Mouse (Mus musculus) cerebellum, postnatal 25 days (tissue): Measurements from ENCODE around the gene Pdk2.
A peak's percentile ranks its signal among the peaks of the same experiment; 100 is the strongest.

Source experiments
- DNase-seq, 2 experiments: peaks; one replicate each; pipeline ENCODE4 v3.0.0; 2021; ENCODE audit warnings: mixed read lengths in 2 of 2

Gene Pdk2

GRCm38 (mm10) chr11:95001584-95002347 lies 39.4 kb downstream of the Pdk2 start:
- DNase-seq: no peak

GRCm38 (mm10) chr11:95001058-95001457 lies 40.1 kb downstream of the Pdk2 start:
- DNase-seq: peak; percentile 88 to 89

GRCm38 (mm10) chr11:95000548-95000947 lies 40.6 kb downstream of the Pdk2 start:
- peak in 1 of 2 experiments; percentile 66 for DNase-seq

- no peak for DNase-seq
Observed at GRCm38 (mm10) chr11:95000128-95000527, 41.0 kb downstream of the Pdk2 start.

- peak in 1 of 2 experiments; percentile 66 for DNase-seq
Observed at GRCm38 (mm10) chr11:94998041-94998531, 43.1 kb downstream of the Pdk2 start.

GRCm38 (mm10) chr11:94997596-94997995 lies 43.6 kb downstream of the Pdk2 start:
- no peak for DNase-seq

- DNase-seq: no peak
Observed at GRCm38 (mm10) chr11:94996984-94997383, 44.2 kb downstream of the Pdk2 start.

GRCm38 (mm10) chr11:94996101-94996500 lies 45.1 kb downstream of the Pdk2 start:
- peak in 1 of 2 experiments; percentile 65 for DNase-seq

- peak in 1 of 2 experiments; percentile 15 for DNase-seq
Observed at GRCm38 (mm10) chr11:94994947-94995772, 46.0 kb downstream of the Pdk2 start.

GRCm38 (mm10) chr11:94994208-94994814 lies 46.8 kb downstream of the Pdk2 start:
- peak in 1 of 2 experiments; percentile 53 for DNase-seq

- DNase-seq: peak in 1 of 2 experiments; percentile 40
Observed at GRCm38 (mm10) chr11:94992754-94993606, 48.2 kb downstream of the Pdk2 start.

GRCm38 (mm10) chr11:94992480-94992753 lies 48.7 kb downstream of the Pdk2 start:
- peak in 1 of 2 experiments; percentile 55 for DNase-seq

- peak; percentile 73 to 77 for DNase-seq
Observed at GRCm38 (mm10) chr11:94991641-94992479, 49.3 kb downstream of the Pdk2 start.

GRCm38 (mm10) chr11:94990749-94991577 lies 50.2 kb downstream of the Pdk2 start, which contains the start of gene Ppp1r9b:
Gene Ppp1r9b (plus strand): TSS chr11:94991035.
- DNase-seq: peak; percentile 96 to 97

GRCm38 (mm10) chr11:94990102-94990748 lies 50.9 kb downstream of the Pdk2 start:
- no peak for DNase-seq

- peak; percentile 85 to 92 for DNase-seq
Observed at GRCm38 (mm10) chr11:94989562-94990017, 51.6 kb downstream of the Pdk2 start.

- DNase-seq: peak in 1 of 2 experiments; percentile 51
Observed at GRCm38 (mm10) chr11:94988780-94989561, 52.2 kb downstream of the Pdk2 start.

- DNase-seq: peak in 1 of 2 experiments; percentile 40
Observed at GRCm38 (mm10) chr11:94987851-94988250, 53.3 kb downstream of the Pdk2 start.

- DNase-seq: peak in 1 of 2 experiments; percentile 19
Observed at GRCm38 (mm10) chr11:94987341-94987740, 53.8 kb downstream of the Pdk2 start.
